Mouse (Mus musculus): ENCODE results near the gene Srd5a3.

DNA sequence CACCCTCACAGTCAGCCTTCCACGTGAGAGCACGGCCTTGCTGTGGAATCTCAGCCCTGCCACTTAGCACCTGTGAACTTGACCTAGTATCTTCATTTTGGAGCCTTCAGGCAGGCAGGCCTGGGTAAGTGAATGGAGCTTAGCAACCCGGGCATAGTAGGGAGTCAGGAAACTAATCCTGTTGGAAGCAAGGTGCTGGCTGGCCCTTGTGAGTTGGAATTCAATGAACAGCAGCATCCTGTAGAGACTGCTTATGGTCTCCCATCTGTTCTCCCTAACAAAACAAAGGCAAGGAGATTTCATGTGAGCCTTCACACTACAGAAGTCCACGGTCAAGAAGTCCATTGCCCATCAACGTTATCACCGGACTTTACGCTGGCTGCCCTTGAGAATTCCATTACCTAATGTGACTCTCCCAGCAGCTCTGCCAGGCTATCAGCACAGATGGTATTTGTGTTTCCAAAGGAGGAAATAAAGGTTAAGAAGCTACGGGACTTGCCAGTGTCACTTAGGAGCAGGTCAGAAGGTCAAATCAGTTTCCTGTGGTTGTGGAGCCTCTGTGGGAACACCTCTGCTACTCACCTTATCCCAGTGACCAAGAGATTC lies 24.5 kb upstream of the Srd5a3 start:
- TF ChIP-seq CTCF (IDR thresholded peaks at IDR 0.05; ENCODE audit: low read depth) (no peak), EP300 (IDR thresholded peaks at IDR 0.05; ENCODE audit: low read depth) (no peak)

Measured in liver, postnatal 0 days (tissue).